Mouse (Mus musculus) liver, adult 2 months (tissue): ENCODE results near the gene Hmbs.
A peak's percentile ranks its signal among the peaks of the same experiment; 100 is the strongest.

Experiments
- CTCF ChIP-seq: fragments of 200-500 bp; IDR thresholded peaks from 2 replicates; pipeline ENCODE4 v1.5.1; 2011; ENCODE audit warnings: low read depth, low read length, control low read depth
- POLR2A ChIP-seq: fragments of 200-500 bp; IDR thresholded peaks from 2 replicates; pipeline ENCODE4 v1.6.1; 2011; ENCODE audit warnings: low read length, control low read depth; ENCODE audit not compliant: insufficient read depth; ENCODE audit errors: extremely low read depth

DNA sequence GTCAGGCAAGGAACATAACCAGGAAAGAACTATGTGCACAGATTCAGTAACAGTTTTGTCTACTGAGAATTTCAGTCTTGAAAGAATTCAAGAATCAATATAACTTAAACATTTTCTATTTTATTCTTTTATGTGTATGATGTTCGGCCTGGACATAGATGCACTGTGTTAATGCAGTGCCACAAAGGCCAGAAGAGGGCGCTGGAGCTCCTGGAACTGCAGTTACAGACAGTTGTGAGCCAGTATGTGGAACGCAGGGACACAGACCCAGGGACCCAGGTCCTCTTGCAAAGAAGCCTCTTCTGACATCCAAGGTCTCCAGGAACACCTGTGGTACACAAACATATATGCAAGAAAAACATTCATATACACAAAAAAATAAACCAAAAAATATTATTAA lies 20.5 kb upstream of the Hmbs start:
- TF ChIP-seq CTCF (peak; percentile 75), POLR2A (no peak)
